Mouse (Mus musculus): Measurements from ENCODE around the gene Scamp5. TPM values are rescaled to one million over a fixed set of nuclear protein-coding genes. Genes with fewer than 3 reads are reported as not detected.

Scamp5 gene
- 0.14 TPM for polyA plus RNA-seq (2017; shearing (Covaris generic))

DNA sequence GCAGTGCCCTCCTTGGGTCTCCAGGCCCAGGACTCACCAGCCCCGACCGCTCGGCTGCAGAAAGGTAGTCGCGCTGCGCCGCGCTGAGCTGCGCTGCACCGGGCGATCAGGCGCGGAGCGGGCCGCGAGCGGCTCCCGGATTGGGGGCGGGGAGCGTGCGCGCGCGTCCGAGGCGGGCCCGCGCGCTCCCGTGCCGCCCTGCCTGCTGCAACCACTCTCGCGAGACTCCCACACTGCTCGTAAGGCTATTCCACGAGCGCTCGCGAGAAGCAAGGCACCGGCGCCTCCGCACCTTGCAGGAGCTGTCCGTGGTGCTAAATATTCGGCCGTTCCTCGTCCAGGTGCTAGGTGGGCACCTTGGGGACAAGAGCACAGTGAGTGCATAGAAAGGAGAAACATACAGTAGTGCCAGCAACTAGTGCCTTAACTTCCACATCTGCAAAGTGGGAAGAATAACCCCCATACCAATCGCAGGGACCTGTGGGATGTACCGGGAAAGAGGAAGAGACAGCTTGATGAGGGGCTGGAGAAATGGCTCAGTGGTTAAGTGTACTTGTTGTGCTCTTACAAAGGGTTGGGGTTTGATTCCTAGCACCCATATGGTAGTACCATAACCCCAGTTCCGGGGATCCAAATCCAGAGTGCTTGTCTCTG lies at the start of gene Scamp5:
TSS of gene Scamp5 (minus strand) at position 165 of the 654 bp plus-strand sequence.

DNA sequence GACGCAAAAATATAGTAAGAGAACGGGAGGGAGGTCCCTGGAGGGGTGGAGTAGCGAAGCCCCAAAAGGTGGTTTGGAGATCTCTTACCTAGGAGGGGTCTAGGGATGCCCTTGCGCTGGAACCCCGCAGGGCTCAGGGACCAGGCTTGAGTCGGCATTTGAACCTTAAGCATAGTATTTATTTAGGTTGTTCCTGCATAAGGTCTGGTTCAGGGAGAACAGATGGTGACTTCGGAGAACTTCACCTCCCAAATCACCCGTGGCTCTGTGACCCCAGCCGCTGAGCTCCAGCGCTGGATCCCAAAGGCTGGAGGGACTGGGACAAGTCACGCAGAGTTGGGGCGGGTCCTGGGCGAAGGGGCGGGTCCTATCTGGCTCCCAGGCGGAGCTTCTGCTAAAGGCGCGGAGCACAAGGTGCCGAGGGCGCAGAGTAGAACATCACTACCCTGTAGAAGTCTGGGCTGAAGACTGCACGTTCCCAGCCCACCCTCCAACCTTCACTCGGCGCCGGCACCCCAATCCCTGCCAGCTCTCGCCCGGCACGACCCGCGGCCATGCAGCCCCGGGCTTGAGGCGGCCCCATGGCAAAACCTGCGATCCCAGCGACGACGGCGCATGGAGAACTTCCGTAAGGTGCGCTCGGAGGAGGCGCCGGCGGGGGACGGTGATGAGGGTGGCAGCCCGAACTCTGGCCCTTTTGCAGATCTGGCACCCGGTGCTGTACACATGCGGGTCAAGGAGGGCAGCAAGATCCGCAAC lies 35.9 kb upstream of the Scamp5 start, which contains the start of gene Rpp25:
TSS of gene Rpp25 (plus strand) at position 405 of the 759 bp plus-strand sequence.

DNA sequence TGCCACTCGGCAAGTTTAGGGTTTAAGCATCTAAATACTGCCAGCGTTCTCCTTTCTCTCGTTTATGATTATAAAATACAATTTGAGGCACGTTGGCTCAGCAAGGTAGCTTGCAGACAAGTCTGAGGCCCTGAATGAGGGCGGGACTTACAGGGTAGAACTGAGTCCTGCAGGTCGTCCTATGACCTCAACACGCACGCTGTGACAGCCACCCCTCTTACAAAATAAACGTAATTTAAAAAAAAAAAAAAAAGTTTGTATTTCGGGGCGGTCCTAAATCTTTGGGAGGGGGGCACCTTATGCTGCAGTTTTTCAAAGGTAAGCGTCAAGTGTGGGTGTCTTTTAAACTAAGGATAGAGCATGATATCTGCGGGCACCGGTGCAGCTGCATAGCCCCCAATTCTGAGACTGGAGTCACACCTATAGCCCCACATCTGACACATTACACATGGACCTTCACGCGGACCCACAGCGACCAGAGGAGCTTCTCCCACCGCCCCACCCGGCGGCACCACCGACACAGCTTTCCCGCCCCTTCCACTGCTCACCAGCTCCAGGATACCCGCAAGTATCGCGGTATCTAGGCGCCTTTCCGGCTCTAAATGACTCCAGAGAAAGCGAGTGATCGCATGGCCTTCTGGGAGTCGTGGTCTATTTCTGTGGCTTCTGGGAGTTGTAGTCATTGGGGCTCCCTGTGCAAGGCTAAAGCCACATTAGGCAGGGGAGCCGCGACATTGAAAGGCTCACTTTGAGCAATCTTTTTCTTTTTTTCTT lies 28.2 kb downstream of the Scamp5 start, which contains the start of gene Ppcdc:
TSS of gene Ppcdc (minus strand) at position 603 of the 774 bp plus-strand sequence.

Other genes with a start within 250 kb of the Scamp5 start
- not detected for gene Trcg1, start 231.5 kb downstream of the Scamp5 start, polyA plus RNA-seq (2017; shearing (Covaris generic))
- 30.1 TPM for gene 1700017B05Rik, start 205.4 kb downstream of the Scamp5 start, polyA plus RNA-seq (2017; shearing (Covaris generic))
- gene Ppcdc, start 27.9 kb downstream of the Scamp5 start, polyA plus RNA-seq (2017; shearing (Covaris generic)), result 181 TPM
- gene Rpp25, start 36.0 kb upstream of the Scamp5 start, polyA plus RNA-seq (2017; shearing (Covaris generic)), result not detected
- gene Cox5a, start 53.2 kb upstream of the Scamp5 start, polyA plus RNA-seq (2017; shearing (Covaris generic)), result 131 TPM
- 9.3 TPM for gene Fam219b, start 69.5 kb upstream of the Scamp5 start, polyA plus RNA-seq (2017; shearing (Covaris generic))
- 19.3 TPM for gene Mpi, start 84.7 kb upstream of the Scamp5 start, polyA plus RNA-seq (2017; shearing (Covaris generic))
- gene Scamp2, start 92.9 kb upstream of the Scamp5 start, polyA plus RNA-seq (2017; shearing (Covaris generic)), result 121 TPM
- 77.9 TPM for gene Ulk3, start 121.4 kb upstream of the Scamp5 start, polyA plus RNA-seq (2017; shearing (Covaris generic))
- not detected for gene Cplx3, start 138.2 kb upstream of the Scamp5 start, polyA plus RNA-seq (2017; shearing (Covaris generic))
- gene Lman1l, start 152.7 kb upstream of the Scamp5 start, polyA plus RNA-seq (2017; shearing (Covaris generic)), result not detected
- 196 TPM for gene Csk, start 185.6 kb upstream of the Scamp5 start, polyA plus RNA-seq (2017; shearing (Covaris generic))
- gene Cyp1a2, start 215.6 kb upstream of the Scamp5 start, polyA plus RNA-seq (2017; shearing (Covaris generic)), result not detected
- gene Cyp1a1, start 219.9 kb upstream of the Scamp5 start, polyA plus RNA-seq (2017; shearing (Covaris generic)), result 1.1 TPM
- 52.6 TPM for gene Edc3, start 240.5 kb upstream of the Scamp5 start, polyA plus RNA-seq (2017; shearing (Covaris generic))